Mouse (Mus musculus): ENCODE results near the gene 1700122O11Rik.

DNA sequence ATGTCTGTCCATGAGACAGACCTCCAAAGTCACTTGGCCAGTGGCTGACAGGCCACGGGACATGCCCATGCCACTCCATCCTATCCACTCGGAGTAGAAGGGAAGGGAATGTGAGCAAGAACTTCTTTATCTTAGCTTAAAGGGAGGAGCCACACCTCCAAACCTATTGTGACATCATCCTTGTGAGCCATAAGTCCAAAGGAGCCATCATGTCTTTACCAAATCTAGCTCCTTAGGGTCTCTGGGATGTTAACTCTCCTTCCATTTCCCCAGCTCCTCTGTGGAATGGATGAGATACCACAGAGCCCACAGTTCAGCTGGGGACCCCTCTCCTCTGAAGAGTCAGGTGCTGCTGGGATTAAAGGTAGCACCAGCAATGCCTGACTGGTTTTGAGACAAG lies at the start of gene 1700122O11Rik:
- TF ChIP-seq POLR2A (IDR thresholded peaks at IDR 0.05; ENCODE audit: control insufficient read depth, low read depth, low read length) = no peak
- TF ChIP-seq CTCF (IDR thresholded peaks at IDR 0.05; ENCODE audit: control insufficient read depth, insufficient read depth, insufficient replicate concordance, low read depth, low read length) = no peak

Measured in testis, adult 2 months (tissue).